Comparison of ENCODE assay signal across 8 mouse cellular contexts in genomic region chr5:20751696-20752095, GRCm38 (mm10).
DNase-seq lines count a peak whose midpoint lies in the region; ATAC-seq and TF ChIP-seq lines count a peak whose summit lies in the region.
"Had no signal": no experiment of that assay in that cellular context is flagged by ENCODE, and none has a peak within 500 bp of the region (broad histone marks: within the 10 kb centered on the region; RNA-seq: fewer than 3 reads in every experiment).

No protein-coding gene starts in this region.

- no peak overlapping the region for H3K4me2 ChIP-seq in neural tube, embryonic 13.5 days
- no peak overlapping the region for H3K4me2 ChIP-seq in forebrain, embryonic 14.5 days (ENCODE audit: low read length)
- H3K4me2 ChIP-seq in hindbrain, postnatal 0 days (ENCODE audit: low read depth, low read length): no peak overlapping the region
- no peak overlapping the region for H3K4me2 ChIP-seq in stomach, postnatal 0 days (replicated peaks; ENCODE audit: low read depth)

- peak overlapping the region; percentile 29; the same call in 1 of the 2 replicates for H3K27ac ChIP-seq in neural tube, embryonic 13.5 days (replicated peaks)
- no peak overlapping the region; the same call in 1 of the 2 replicates for H3K27ac ChIP-seq in forebrain, embryonic 14.5 days (ENCODE audit: low read depth, low read length)
- no peak overlapping the region for H3K27ac ChIP-seq in hindbrain, postnatal 0 days
- H3K27ac ChIP-seq in stomach, postnatal 0 days (replicated peaks): peak overlapping the region; percentile 61; the same call in 1 of the 2 replicates

- no peak overlapping the region for H3K4me3 ChIP-seq in neural tube, embryonic 13.5 days
- H3K4me3 ChIP-seq in forebrain, embryonic 14.5 days (ENCODE audit: low read depth, low read length): no peak overlapping the region
- no peak overlapping the region for H3K4me3 ChIP-seq in hindbrain, postnatal 0 days (ENCODE audit: low read length)
- no peak overlapping the region for H3K4me3 ChIP-seq in stomach, postnatal 0 days (ENCODE audit: low read depth, low read length)

- DNase-seq in neural tube, embryonic 10.5 days (ENCODE audit: extremely low spot score, low spot score): no peak
- DNase-seq in forebrain, embryonic 14.5 days (ENCODE audit: low spot score): peak; percentile 84
- peak; percentile 57 for DNase-seq in hindbrain, postnatal 0 days (ENCODE audit: low spot score)
- DNase-seq in stomach, postnatal 0 days (ENCODE audit: low spot score): peak; percentile 20
- DNase-seq: liver had no signal

- TF ChIP-seq EP300 in stomach, postnatal 0 days (optimal IDR thresholded peaks at IDR 0.05): no peak

- H3K4me1 ChIP-seq in neural tube, embryonic 13.5 days (replicated peaks): peaks cover 36% of the 10 kb centered on the region
- H3K4me1 ChIP-seq in forebrain, embryonic 14.5 days (ENCODE audit: control insufficient read depth, insufficient read depth, low read length): peaks cover 24% of the 10 kb centered on the region
- H3K4me1 ChIP-seq in hindbrain, postnatal 0 days (ENCODE audit: insufficient read depth, low read length): 0 out of 2 replicates have a peak, but pooled peaks cover 11% of the 10 kb centered on the region
- 0 out of 2 replicates have a peak, but pooled peaks cover 2% of the 10 kb centered on the region for H3K4me1 ChIP-seq in stomach, postnatal 0 days (replicated peaks; ENCODE audit: control insufficient read depth, insufficient read depth)

- no peaks in the 10 kb centered on the region for H3K27me3 ChIP-seq in neural tube, embryonic 13.5 days
- H3K27me3 ChIP-seq in forebrain, embryonic 14.5 days (replicated peaks; ENCODE audit: control insufficient read depth, insufficient read depth, low read length): no peaks in the 10 kb centered on the region
- H3K27me3 ChIP-seq in hindbrain, postnatal 0 days (ENCODE audit: insufficient read depth, low read length): 0 out of 2 replicates have a peak, but pooled peaks cover 4% of the 10 kb centered on the region
- no peaks in the 10 kb centered on the region for H3K27me3 ChIP-seq in stomach, postnatal 0 days (ENCODE audit: control insufficient read depth, insufficient read depth, low read length)

- H3K9ac ChIP-seq in neural tube, embryonic 13.5 days: no peak overlapping the region
- no peak overlapping the region for H3K9ac ChIP-seq in forebrain, embryonic 14.5 days (ENCODE audit: low read length)
- no peak overlapping the region for H3K9ac ChIP-seq in hindbrain, postnatal 0 days (replicated peaks; ENCODE audit: low read length)
- H3K9ac ChIP-seq in stomach, postnatal 0 days (ENCODE audit: low read length): no peak overlapping the region

- 40% methylated on average over 7 of the region's 7 CpGs for WGBS in neural tube, embryonic 13.5 days
- WGBS in forebrain, embryonic 14.5 days: 6% methylated on average over 7 of the region's 7 CpGs
- 32% methylated on average over 7 of the region's 7 CpGs for WGBS in hindbrain, postnatal 0 days
- WGBS in stomach, postnatal 0 days: 19% methylated on average over 7 of the region's 7 CpGs

- no peak for TF ChIP-seq CTCF in hindbrain, postnatal 0 days (IDR thresholded peaks at IDR 0.05; ENCODE audit: low read depth)
- TF ChIP-seq CTCF in stomach, postnatal 0 days (IDR thresholded peaks at IDR 0.05; ENCODE audit: low read depth): no peak

- no peak for ATAC-seq in neural tube, embryonic 13.5 days (ENCODE audit: low read depth)
- peak; percentile 81 for ATAC-seq in forebrain, embryonic 14.5 days
- ATAC-seq in hindbrain, postnatal 0 days: peak; percentile 69
- 0 out of 2 replicates have a peak, but pooled peaks have one; percentile 61 for ATAC-seq in stomach, postnatal 0 days (ENCODE audit: low FRiP score, low TSS enrichment)
- no peak for ATAC-seq in erythroid progenitor cell, adult 5-6 weeks (replicated peaks; ENCODE audit: low FRiP score, poor library complexity, severe bottlenecking)
- ATAC-seq in monocyte, adult 5-6 weeks (replicated peaks; ENCODE audit: insufficient number of reproducible peaks, low FRiP score, low TSS enrichment, poor library complexity, severe bottlenecking): no peak

- no peaks in the 10 kb centered on the region for H3K9me3 ChIP-seq in neural tube, embryonic 13.5 days
- no peaks in the 10 kb centered on the region for H3K9me3 ChIP-seq in forebrain, embryonic 14.5 days (replicated peaks; ENCODE audit: control insufficient read depth, low read length)
- no peaks in the 10 kb centered on the region for H3K9me3 ChIP-seq in hindbrain, postnatal 0 days (ENCODE audit: low read length)
- no peaks in the 10 kb centered on the region for H3K9me3 ChIP-seq in stomach, postnatal 0 days (ENCODE audit: control insufficient read depth, low read length)

- 0 out of 2 replicates have a peak, but pooled peaks cover 5% of the 10 kb centered on the region for H3K36me3 ChIP-seq in neural tube, embryonic 13.5 days
- H3K36me3 ChIP-seq in forebrain, embryonic 14.5 days (ENCODE audit: control insufficient read depth, insufficient read depth, low read length): no peaks in the 10 kb centered on the region
- H3K36me3 ChIP-seq in hindbrain, postnatal 0 days (ENCODE audit: insufficient read depth, low read length): no peaks in the 10 kb centered on the region
- no peaks in the 10 kb centered on the region for H3K36me3 ChIP-seq in stomach, postnatal 0 days (ENCODE audit: control insufficient read depth, insufficient read depth, low read length)

Comparison
In these comparisons a context has a peak if more than half of its experiments do, and no peak if none do; other contexts are left out.
1. ATAC-seq: peak in forebrain, embryonic 14.5 days (single experiment), hindbrain, postnatal 0 days (single experiment) and stomach, postnatal 0 days (single experiment); none in neural tube, embryonic 13.5 days (single experiment), erythroid progenitor cell, adult 5-6 weeks (single experiment) and monocyte, adult 5-6 weeks (single experiment).
2. H3K27ac ChIP-seq: peak in neural tube, embryonic 13.5 days (single experiment) and stomach, postnatal 0 days (single experiment); none in forebrain, embryonic 14.5 days (single experiment) and hindbrain, postnatal 0 days (single experiment).